Mouse (Mus musculus): ENCODE measurements at regions not wholly inside any gene's neighbourhood (a gene's known extent, or its start where the extent isn't known, plus 50 kb on each side); places are given as distances from the start of the nearest gene placed in this dataset.

DNA sequence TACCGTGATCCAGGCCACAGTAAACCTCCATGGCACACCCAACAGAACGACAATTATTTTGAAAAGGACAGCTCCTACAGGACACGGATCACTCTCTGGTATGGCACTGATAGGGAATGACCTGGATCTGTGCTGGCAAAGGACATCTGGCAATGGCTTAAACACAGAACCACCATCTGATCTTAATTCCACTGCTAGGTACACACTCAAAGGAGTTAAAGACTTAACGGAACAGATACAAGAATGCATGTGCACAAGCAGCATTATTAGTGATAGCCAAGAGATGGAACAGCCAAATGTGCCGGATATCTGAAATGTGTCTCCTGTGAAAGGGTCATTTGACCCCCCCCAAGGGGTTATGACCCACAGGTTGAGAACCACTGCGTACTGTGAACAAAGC is 493.0 kb upstream of the Atp11b start:
- H3K36me3 ChIP-seq (ENCODE audit: control insufficient read depth, insufficient read depth, low read length, poor library complexity, severe bottlenecking): no peaks in the 10 kb centered on the region
- no peaks in the 10 kb centered on the region for H3K4me1 ChIP-seq (ENCODE audit: control insufficient read depth, insufficient read depth, low read length)
- no peaks in the 10 kb centered on the region for H3K9me3 ChIP-seq (replicated peaks; ENCODE audit: control insufficient read depth, insufficient read depth, low read length, poor library complexity, severe bottlenecking)
- TF ChIP-seq POLR2A (IDR thresholded peaks at IDR 0.05; ENCODE audit: insufficient read depth, low read length): no peak
- no peak for TF ChIP-seq EP300 (IDR thresholded peaks at IDR 0.05; ENCODE audit: insufficient read depth, low read depth, low read length)
- TF ChIP-seq CTCF (IDR thresholded peaks at IDR 0.05; ENCODE audit: low read depth, low read length): no peak
- H3K4me3 ChIP-seq (ENCODE audit: low read depth, low read length): no peak overlapping the region
- H3K27me3 ChIP-seq (ENCODE audit: control insufficient read depth, insufficient read depth, low read length, poor library complexity, severe bottlenecking): no peaks in the 10 kb centered on the region
- H3K9ac ChIP-seq (ENCODE audit: low read depth, poor library complexity, severe bottlenecking): no peak overlapping the region
- no peak overlapping the region for H3K27ac ChIP-seq (ENCODE audit: insufficient read depth, low read length)

DNA sequence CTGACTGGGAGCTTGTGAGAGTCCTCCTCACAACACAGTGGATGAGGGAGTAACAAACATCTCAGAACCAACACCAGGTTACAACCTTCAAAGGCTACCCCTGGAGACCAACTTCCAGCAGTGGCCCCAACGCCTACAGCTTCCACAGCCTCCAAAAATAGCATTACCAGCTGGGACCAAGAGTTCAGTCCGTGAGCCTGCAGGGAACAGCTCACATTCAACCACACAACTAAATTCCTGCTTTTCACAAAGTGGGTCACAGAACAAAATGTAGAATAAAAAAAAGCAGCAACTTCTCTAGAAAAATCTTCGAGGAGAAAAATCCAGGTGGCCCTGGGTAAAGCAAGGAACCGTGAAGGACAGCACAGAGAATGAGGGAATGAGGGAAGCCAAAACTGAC is 485.0 kb upstream of the Atp11b start:
- TF ChIP-seq CTCF (IDR thresholded peaks at IDR 0.05; ENCODE audit: low read depth, low read length): no peak
- TF ChIP-seq POLR2A (IDR thresholded peaks at IDR 0.05; ENCODE audit: insufficient read depth, low read length): no peak
- TF ChIP-seq EP300 (IDR thresholded peaks at IDR 0.05; ENCODE audit: insufficient read depth, low read depth, low read length): no peak
- Histone ChIP-seq H3K36me3 (ENCODE audit: control insufficient read depth, insufficient read depth, low read length, poor library complexity, severe bottlenecking) (no peaks in the 10 kb centered on the region), H3K4me1 (ENCODE audit: control insufficient read depth, insufficient read depth, low read length) (no peaks in the 10 kb centered on the region), H3K9ac (ENCODE audit: low read depth, poor library complexity, severe bottlenecking) (no peak overlapping the region), H3K4me3 (ENCODE audit: low read depth, low read length) (no peak overlapping the region), H3K9me3 (replicated peaks; ENCODE audit: control insufficient read depth, insufficient read depth, low read length, poor library complexity, severe bottlenecking) (no peaks in the 10 kb centered on the region), H3K27ac (ENCODE audit: insufficient read depth, low read length) (no peak overlapping the region), H3K27me3 (ENCODE audit: control insufficient read depth, insufficient read depth, low read length, poor library complexity, severe bottlenecking) (no peaks in the 10 kb centered on the region)

DNA sequence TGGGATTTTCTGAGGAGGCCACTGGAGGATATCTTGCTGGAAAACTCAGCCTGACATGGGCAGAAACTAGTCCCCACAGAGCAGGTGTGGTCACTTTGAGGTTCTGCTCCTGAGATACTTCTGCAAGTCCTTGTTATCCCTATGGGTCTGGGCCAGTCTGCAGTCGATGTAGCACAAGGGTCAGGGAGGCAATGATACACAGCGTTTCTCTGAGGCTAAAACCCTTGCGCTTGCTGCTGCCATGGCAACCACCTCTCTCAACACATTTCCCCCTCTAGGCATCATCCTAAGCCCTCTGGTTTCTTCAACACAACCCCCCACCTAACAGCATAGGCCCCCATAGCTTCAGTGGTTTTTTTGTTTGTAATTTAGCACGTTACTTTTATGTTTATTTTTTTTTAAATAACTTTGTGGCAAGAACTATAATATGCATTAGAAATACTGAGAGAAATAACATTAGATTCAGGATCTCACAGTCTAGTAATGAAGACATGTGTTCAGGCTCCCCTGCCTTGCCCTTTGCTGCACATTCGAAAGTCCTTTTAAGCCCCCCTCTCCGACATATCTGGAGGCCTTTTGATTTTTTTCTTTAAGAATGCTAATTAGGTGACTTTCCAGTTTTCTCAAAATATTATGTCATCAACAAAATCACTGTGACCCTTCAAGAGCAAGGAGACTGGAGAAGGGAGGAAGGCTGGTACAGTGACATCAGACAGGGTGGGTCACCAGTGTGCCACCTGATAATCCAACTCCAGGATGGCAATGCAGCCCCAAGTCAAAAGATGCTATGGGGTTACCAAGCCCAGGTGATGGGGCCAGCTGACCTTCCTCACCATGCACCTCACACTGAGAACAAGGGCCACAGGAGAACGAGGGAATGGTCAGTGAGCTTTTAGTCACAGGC is 483.7 kb upstream of the Atp11b start:
- no peak overlapping the region for H3K27ac ChIP-seq (ENCODE audit: insufficient read depth, low read length)
- no peak for TF ChIP-seq POLR2A (IDR thresholded peaks at IDR 0.05; ENCODE audit: insufficient read depth, low read length)
- no peak for TF ChIP-seq EP300 (IDR thresholded peaks at IDR 0.05; ENCODE audit: insufficient read depth, low read depth, low read length)
- TF ChIP-seq CTCF (IDR thresholded peaks at IDR 0.05; ENCODE audit: low read depth, low read length): no peak
- no peaks in the 10 kb centered on the region for H3K27me3 ChIP-seq (ENCODE audit: control insufficient read depth, insufficient read depth, low read length, poor library complexity, severe bottlenecking)
- no peaks in the 10 kb centered on the region for H3K36me3 ChIP-seq (ENCODE audit: control insufficient read depth, insufficient read depth, low read length, poor library complexity, severe bottlenecking)
- H3K4me3 ChIP-seq (ENCODE audit: low read depth, low read length): no peak overlapping the region
- H3K4me1 ChIP-seq (ENCODE audit: control insufficient read depth, insufficient read depth, low read length): no peaks in the 10 kb centered on the region
- no peaks in the 10 kb centered on the region for H3K9me3 ChIP-seq (replicated peaks; ENCODE audit: control insufficient read depth, insufficient read depth, low read length, poor library complexity, severe bottlenecking)
- H3K9ac ChIP-seq (ENCODE audit: low read depth, poor library complexity, severe bottlenecking): no peak overlapping the region

DNA sequence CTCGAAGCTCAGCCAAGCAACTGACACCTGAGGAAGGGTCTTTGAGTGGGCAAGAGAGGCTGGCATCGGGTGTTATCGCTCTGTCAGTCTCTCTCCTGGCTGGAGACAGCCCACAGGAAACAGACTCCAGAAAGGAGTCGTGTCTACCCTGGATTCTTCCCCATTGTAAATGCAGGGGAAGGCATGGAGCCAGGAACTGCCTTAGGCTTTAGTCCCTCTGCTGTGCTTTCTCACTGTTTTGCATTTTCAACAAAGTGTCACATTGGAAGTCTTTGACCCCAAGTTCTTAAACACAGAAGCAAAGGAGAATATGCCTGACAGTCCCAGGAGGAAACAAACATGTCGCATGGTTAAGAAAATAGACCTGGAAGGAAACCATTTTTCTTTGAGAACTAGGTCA is 480.4 kb upstream of the Atp11b start:
- Histone ChIP-seq H3K36me3 (ENCODE audit: control insufficient read depth, insufficient read depth, low read length, poor library complexity, severe bottlenecking) (no peaks in the 10 kb centered on the region), H3K27ac (ENCODE audit: insufficient read depth, low read length) (no peak overlapping the region), H3K4me1 (ENCODE audit: control insufficient read depth, insufficient read depth, low read length) (no peaks in the 10 kb centered on the region)

DNA sequence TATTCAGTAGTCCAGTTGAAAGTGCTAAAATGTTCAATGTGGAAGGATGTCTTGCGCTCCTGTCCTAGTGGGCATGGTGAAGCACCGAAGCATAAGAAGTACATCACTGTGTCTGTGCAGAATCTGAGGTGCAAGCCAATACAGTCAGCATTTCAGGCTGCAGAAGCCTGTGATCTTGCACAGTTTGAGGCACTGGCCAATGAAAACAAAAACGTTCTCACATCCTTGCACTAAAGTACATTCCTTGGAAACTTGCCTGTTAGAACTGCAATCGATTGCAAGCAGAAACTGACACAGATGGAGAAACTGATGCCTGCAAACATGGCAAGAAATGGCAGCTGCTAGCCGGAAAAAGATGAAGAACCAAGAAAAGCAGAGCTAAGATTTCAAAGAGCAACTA is 472.9 kb upstream of the Atp11b start:
- H3K27ac ChIP-seq (ENCODE audit: insufficient read depth, low read length): no peak overlapping the region
- H3K36me3 ChIP-seq (ENCODE audit: control insufficient read depth, insufficient read depth, low read length, poor library complexity, severe bottlenecking): no peaks in the 10 kb centered on the region
- no peaks in the 10 kb centered on the region for H3K27me3 ChIP-seq (ENCODE audit: control insufficient read depth, insufficient read depth, low read length, poor library complexity, severe bottlenecking)
- no peak overlapping the region for H3K9ac ChIP-seq (ENCODE audit: low read depth, poor library complexity, severe bottlenecking)
- no peak overlapping the region for H3K4me3 ChIP-seq (ENCODE audit: low read depth, low read length)
- H3K9me3 ChIP-seq (replicated peaks; ENCODE audit: control insufficient read depth, insufficient read depth, low read length, poor library complexity, severe bottlenecking): no peaks in the 10 kb centered on the region
- no peaks in the 10 kb centered on the region for H3K4me1 ChIP-seq (ENCODE audit: control insufficient read depth, insufficient read depth, low read length)
- TF ChIP-seq POLR2A (IDR thresholded peaks at IDR 0.05; ENCODE audit: insufficient read depth, low read length) (no peak), CTCF (IDR thresholded peaks at IDR 0.05; ENCODE audit: low read depth, low read length) (no peak), EP300 (IDR thresholded peaks at IDR 0.05; ENCODE audit: insufficient read depth, low read depth, low read length) (no peak)

More for the DNA sequence above, 480.4 kb upstream of the Atp11b start:
- H3K4me3 ChIP-seq (ENCODE audit: low read depth, low read length): no peak overlapping the region
- no peaks in the 10 kb centered on the region for H3K9me3 ChIP-seq (replicated peaks; ENCODE audit: control insufficient read depth, insufficient read depth, low read length, poor library complexity, severe bottlenecking)
- no peak overlapping the region for H3K9ac ChIP-seq (ENCODE audit: low read depth, poor library complexity, severe bottlenecking)
- no peak for TF ChIP-seq CTCF (IDR thresholded peaks at IDR 0.05; ENCODE audit: low read depth, low read length)
- no peak for TF ChIP-seq EP300 (IDR thresholded peaks at IDR 0.05; ENCODE audit: insufficient read depth, low read depth, low read length)
- TF ChIP-seq POLR2A (IDR thresholded peaks at IDR 0.05; ENCODE audit: insufficient read depth, low read length): no peak
- H3K27me3 ChIP-seq (ENCODE audit: control insufficient read depth, insufficient read depth, low read length, poor library complexity, severe bottlenecking): no peaks in the 10 kb centered on the region

DNA sequence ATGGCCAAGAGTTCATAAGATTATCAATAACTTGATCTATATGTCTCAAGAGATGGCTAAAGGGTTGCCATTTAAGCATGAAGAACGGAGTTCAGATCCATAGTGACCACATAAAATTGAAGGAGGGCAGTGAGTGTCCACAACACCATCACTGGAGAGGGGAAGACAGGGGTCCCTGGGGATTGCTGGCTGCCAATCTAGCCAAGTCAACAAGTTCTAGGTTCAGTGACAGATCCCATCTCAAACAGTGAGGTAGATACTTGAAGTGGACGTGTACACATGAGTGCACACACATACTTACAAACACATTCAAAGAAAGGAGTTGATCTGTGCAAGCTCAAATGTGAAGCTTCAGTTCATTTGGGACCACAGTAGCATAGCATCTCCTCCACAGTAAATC is 471.8 kb upstream of the Atp11b start:
- Histone ChIP-seq H3K4me1 (ENCODE audit: control insufficient read depth, insufficient read depth, low read length) (no peaks in the 10 kb centered on the region), H3K4me3 (ENCODE audit: low read depth, low read length) (no peak overlapping the region), H3K36me3 (ENCODE audit: control insufficient read depth, insufficient read depth, low read length, poor library complexity, severe bottlenecking) (no peaks in the 10 kb centered on the region), H3K9ac (ENCODE audit: low read depth, poor library complexity, severe bottlenecking) (no peak overlapping the region), H3K9me3 (replicated peaks; ENCODE audit: control insufficient read depth, insufficient read depth, low read length, poor library complexity, severe bottlenecking) (no peaks in the 10 kb centered on the region), H3K27me3 (ENCODE audit: control insufficient read depth, insufficient read depth, low read length, poor library complexity, severe bottlenecking) (no peaks in the 10 kb centered on the region), H3K27ac (ENCODE audit: insufficient read depth, low read length) (no peak overlapping the region)
- no peak for TF ChIP-seq CTCF (IDR thresholded peaks at IDR 0.05; ENCODE audit: low read depth, low read length)
- TF ChIP-seq EP300 (IDR thresholded peaks at IDR 0.05; ENCODE audit: insufficient read depth, low read depth, low read length): no peak
- no peak for TF ChIP-seq POLR2A (IDR thresholded peaks at IDR 0.05; ENCODE audit: insufficient read depth, low read length)
